Mouse (Mus musculus) bone marrow macrophage, adult 2 months (primary cell): ENCODE measurements around the gene 0610037L13Rik.

ENCODE experiments used
- CTCF ChIP-seq: IDR thresholded peaks from 2 replicates; pipeline ENCODE4 v1.5.1; 2012; ENCODE audit warnings: low read depth, mild to moderate bottlenecking, low read length, moderate library complexity
- POLR2A ChIP-seq: IDR thresholded peaks from 2 replicates; pipeline ENCODE4 v1.6.1; 2012; ENCODE audit warnings: mild to moderate bottlenecking, low read depth, low read length, borderline replicate concordance

- TF ChIP-seq CTCF: no peak
- TF ChIP-seq POLR2A: no peak
These were observed 10.2 kb upstream of the 0610037L13Rik start, which contains the start of gene Magoh for GRCm38 (mm10) chr4:107879254-107880050.
